Mouse (Mus musculus): ENCODE measurements at regions not wholly inside any gene's neighbourhood (a gene's known extent, or its start where the extent isn't known, plus 50 kb on each side); places are given as distances from the start of the nearest gene placed in this dataset.
"Not testable (repeated sequence)": the region's sequence is repeated elsewhere in the genome, so short reads cannot be mapped to it uniquely, and the experiment has no call there.

- DNase-seq (ENCODE audit: low spot score in 2 of 2): no peak
- intact Hi-C loops (cut with DNase I): no loop called here
Measured at GRCm38 (mm10) chr5:79131443-79132308, 1723.8 kb upstream of the Igfbp7 start.

- peak in 1 of 2 experiments; percentile 3 for DNase-seq (ENCODE audit: low spot score in 2 of 2)
- intact Hi-C loops (cut with DNase I): no loop called here
Measured at GRCm38 (mm10) chr5:79083170-79083569, 1675.3 kb upstream of the Igfbp7 start.

- intact Hi-C loops (cut with DNase I); DNase-seq (ENCODE audit: low spot score in 2 of 2): not testable (repeated sequence)
Measured at GRCm38 (mm10) chr5:79059805-79060204, 1652.0 kb upstream of the Igfbp7 start.
